In genomic region chr4:86523771-86524170, GRCm38 (mm10) we compare ENCODE assay signal across 23 mouse cellular contexts. TPM values are rescaled to one million over a fixed set of nuclear protein-coding genes. Genes with fewer than 3 reads are reported as not detected.
"Had no signal": no experiment of that assay in that cellular context is flagged by ENCODE, and none has a peak within 500 bp of the region (broad histone marks: within the 10 kb centered on the region; RNA-seq: fewer than 3 reads in every experiment).

No protein-coding gene starts in this region.

- H3K4me3 ChIP-seq: midbrain, embryonic 10.5 days; midbrain, embryonic 13.5 days; myocyte; neural tube, embryonic 13.5 days; neural tube, embryonic 15.5 days had no signal

- H3K4me2 ChIP-seq: lung, embryonic 14.5 days; midbrain, embryonic 13.5 days; neural tube, embryonic 13.5 days; neural tube, embryonic 15.5 days had no signal

- H3K4me1 ChIP-seq: midbrain, embryonic 13.5 days; neural tube, embryonic 13.5 days; neural tube, embryonic 15.5 days had no signal

- H3K9ac ChIP-seq: liver, embryonic 14.5 days; lung, embryonic 14.5 days; midbrain, embryonic 13.5 days; neural tube, embryonic 13.5 days; neural tube, embryonic 15.5 days had no signal

- ATAC-seq: midbrain, embryonic 13.5 days; midbrain, embryonic 16.5 days had no signal

- H3K27ac ChIP-seq: liver, embryonic 14.5 days; midbrain, embryonic 10.5 days; midbrain, embryonic 13.5 days; neural tube, embryonic 13.5 days; neural tube, embryonic 15.5 days had no signal

- H3K9me3 ChIP-seq: midbrain, embryonic 10.5 days; midbrain, embryonic 13.5 days; neural tube, embryonic 13.5 days; neural tube, embryonic 15.5 days had no signal

- H3K36me3 ChIP-seq: midbrain, embryonic 10.5 days; midbrain, embryonic 13.5 days; neural tube, embryonic 13.5 days; neural tube, embryonic 15.5 days had no signal

- DNase-seq: lung, adult 18-20 months; lung, embryonic 14.5 days; lung, postnatal 10 days; lung, postnatal 4 days; retina, postnatal 1 day; right cerebral cortex, postnatal 14 days; right cerebral cortex, postnatal 4 days; spleen, adult 18-20 months; thymus, adult 18-20 months; thymus, postnatal 14 days; thymus, postnatal 36 days had no signal

- H3K27me3 ChIP-seq: midbrain, embryonic 13.5 days; neural tube, embryonic 13.5 days; neural tube, embryonic 15.5 days had no signal

RNA-seq across cellular contexts. Expression of gene Saxo1, which starts 34.4 kb away (rescaled TPM):
- polyA plus RNA-seq: liver, embryonic 14.5 days; liver, embryonic 16.5 days; lung, embryonic 14.5 days; lung, embryonic 16.5 days; midbrain, embryonic 10.5 days; midbrain, embryonic 13.5 days; midbrain, embryonic 16.5 days; myocyte; neural tube, embryonic 13.5 days; neural tube, embryonic 15.5 days; small intestine, adult 2 months; stomach, embryonic 14.5 days; thymus, postnatal 0 days had no signal
